Mouse (Mus musculus) MEL (cell line): Measurements from ENCODE around the gene Enox2.

Experiments
- JUND ChIP-seq: IDR thresholded peaks from 2 replicates; pipeline ENCODE4 v1.6.1; 2011; ENCODE audit warnings: low read depth, mild to moderate bottlenecking, improper control_type of control experiment, low read length
- TCF12 ChIP-seq: IDR thresholded peaks from 2 replicates; pipeline ENCODE4 v1.6.1; 2014; ENCODE audit warnings: low read depth, mild to moderate bottlenecking, inconsistent platforms, low read length, improper control_type of control experiment, moderate library complexity

GRCm38 (mm10) chrX:49096249-49096648, 191.8 kb downstream of the Enox2 start:
- no peak for TF ChIP-seq JUND
- TF ChIP-seq TCF12: no peak
